Mouse (Mus musculus) forebrain, embryonic 16.5 days (tissue): ENCODE measurements at regions not wholly inside any gene's neighbourhood (a gene's known extent, or its start where the extent isn't known, plus 50 kb on each side); places are given as distances from the start of the nearest gene placed in this dataset.

ENCODE experiments used
- ATAC-seq: fragments of 200-750 bp; cut with Nextera tagmentation; 2 replicates; pipeline ENCODE4 v1.8.0; 2017; ENCODE audit warnings: mild to moderate bottlenecking, moderate library complexity
- H3K27ac ChIP-seq: fragments of 300-500 bp; sonication (generic); 2 replicates; pipeline ENCODE4 v1.5.1; 2014; ENCODE audit warnings: low read length, control low read depth
- H3K27me3 ChIP-seq: fragments of 300-500 bp; sonication (generic); replicated peaks from 2 replicates; pipeline ENCODE4 v1.6.1; 2014; ENCODE audit warnings: low read length; ENCODE audit not compliant: control insufficient read depth, insufficient read depth
- H3K36me3 ChIP-seq: fragments of 300-500 bp; sonication (generic); 2 replicates; pipeline ENCODE4 v1.6.1; 2014; ENCODE audit not compliant: control insufficient read depth, insufficient read depth
- H3K4me1 ChIP-seq: fragments of 300-500 bp; sonication (generic); replicated peaks from 2 replicates; pipeline ENCODE4 v1.6.1; 2014; ENCODE audit warnings: low read length; ENCODE audit not compliant: control insufficient read depth, insufficient read depth
- H3K4me2 ChIP-seq: fragments of 300-500 bp; sonication (generic); 2 replicates; pipeline ENCODE4 v1.6.1; 2014; ENCODE audit warnings: mild to moderate bottlenecking, low read length, control low read depth
- H3K4me3 ChIP-seq: fragments of 300-500 bp; sonication (generic); replicated peaks from 2 replicates; pipeline ENCODE4 v1.5.1; 2014; ENCODE audit warnings: mild to moderate bottlenecking, low read length, control low read depth
- H3K9ac ChIP-seq: fragments of 300-500 bp; sonication (generic); replicated peaks from 2 replicates; pipeline ENCODE4 v1.6.1; 2014; ENCODE audit warnings: low read depth, low read length, control low read depth
- H3K9me3 ChIP-seq: fragments of 300-500 bp; sonication (generic); 2 replicates; pipeline ENCODE4 v1.6.1; 2016; ENCODE audit warnings: low read length; ENCODE audit not compliant: control insufficient read depth
- WGBS: fragments of 180-500 bp; shearing (Covaris S2); extraction: QIAGEN DNeasy Blood & Tissue Kit; methylation state at CpG from one replicate; pipeline ENCODE4 v1.1.7; 2014; 5-methylcytosine and 5-hydroxymethylcytosine counted together

DNA sequence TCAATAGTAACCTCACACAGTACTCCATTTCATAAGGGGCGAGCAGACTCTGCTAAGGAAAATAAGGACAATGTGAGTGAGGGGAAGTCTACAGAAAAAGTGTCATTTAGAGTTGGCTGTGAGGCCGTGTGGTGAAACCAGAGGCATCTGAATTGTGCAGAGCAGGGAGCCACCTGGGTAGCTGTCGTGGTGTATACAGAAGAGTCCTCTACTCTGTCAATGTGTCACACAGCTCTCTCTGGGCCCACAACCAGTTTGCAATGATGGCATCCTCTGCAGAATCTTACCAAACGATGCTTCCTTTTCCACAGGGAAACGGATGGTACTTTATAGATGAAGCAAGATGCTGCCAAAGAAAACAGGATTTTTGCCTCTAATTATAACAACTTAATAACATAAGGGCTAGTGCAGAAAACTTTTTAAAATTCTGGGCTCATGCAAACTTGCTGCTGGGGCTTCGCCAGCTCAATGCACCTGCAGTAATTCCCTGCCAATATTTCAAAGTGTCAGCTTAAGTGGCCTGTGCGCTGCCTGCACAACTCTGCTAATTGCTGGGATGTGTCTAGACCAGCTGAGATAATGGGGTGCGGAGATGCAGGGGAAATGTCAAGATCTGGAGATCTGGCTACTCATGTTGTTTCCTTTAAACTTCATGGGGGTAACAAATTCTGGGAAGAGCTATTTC lies 505.8 kb downstream of the Dok5 start:
- H3K4me3 ChIP-seq: no peak overlapping the region
- no peaks in the 10 kb centered on the region for H3K36me3 ChIP-seq
- H3K27me3 ChIP-seq: no peaks in the 10 kb centered on the region
- H3K4me2 ChIP-seq: no peak overlapping the region
- H3K4me1 ChIP-seq: peaks cover 9% of the 10 kb centered on the region; the same call in 1 of the 2 replicates
- peak; percentile 83 for ATAC-seq
- H3K9ac ChIP-seq: no peak overlapping the region
- WGBS: 17% methylated on average over 8 of the region's 8 CpGs
- no peaks in the 10 kb centered on the region for H3K9me3 ChIP-seq
- 0 out of 2 replicates have a peak overlapping the region, but pooled peaks have one; percentile 28 for H3K27ac ChIP-seq

DNA sequence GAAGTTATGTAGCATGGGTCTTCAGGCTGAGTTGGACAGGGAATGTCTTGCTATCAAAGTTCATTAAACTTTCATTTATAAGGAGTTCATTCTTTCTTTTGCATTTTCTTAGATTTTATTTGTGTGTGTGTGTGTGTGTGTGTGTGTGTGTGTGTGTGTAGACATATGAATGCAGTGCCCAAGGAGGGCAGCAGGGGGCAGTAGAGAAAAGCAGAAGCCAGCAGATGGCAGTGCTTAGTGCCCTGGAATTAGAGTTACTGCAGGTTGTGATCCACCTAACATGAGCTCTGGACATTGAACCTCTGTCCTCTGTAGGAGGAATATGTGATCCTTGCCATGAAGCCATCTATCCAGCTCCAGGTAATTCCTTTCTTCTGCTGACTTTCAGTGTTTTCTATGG lies 501.2 kb downstream of the Dok5 start:
- no peak for ATAC-seq
- Histone ChIP-seq H3K4me3 (no peak overlapping the region), H3K27ac (no peak overlapping the region), H3K4me1 (peaks cover 11% of the 10 kb centered on the region; the same call in 1 of the 2 replicates), H3K36me3 (no peaks in the 10 kb centered on the region), H3K4me2 (no peak overlapping the region), H3K9me3 (no peaks in the 10 kb centered on the region), H3K27me3 (no peaks in the 10 kb centered on the region), H3K9ac (no peak overlapping the region)

DNA sequence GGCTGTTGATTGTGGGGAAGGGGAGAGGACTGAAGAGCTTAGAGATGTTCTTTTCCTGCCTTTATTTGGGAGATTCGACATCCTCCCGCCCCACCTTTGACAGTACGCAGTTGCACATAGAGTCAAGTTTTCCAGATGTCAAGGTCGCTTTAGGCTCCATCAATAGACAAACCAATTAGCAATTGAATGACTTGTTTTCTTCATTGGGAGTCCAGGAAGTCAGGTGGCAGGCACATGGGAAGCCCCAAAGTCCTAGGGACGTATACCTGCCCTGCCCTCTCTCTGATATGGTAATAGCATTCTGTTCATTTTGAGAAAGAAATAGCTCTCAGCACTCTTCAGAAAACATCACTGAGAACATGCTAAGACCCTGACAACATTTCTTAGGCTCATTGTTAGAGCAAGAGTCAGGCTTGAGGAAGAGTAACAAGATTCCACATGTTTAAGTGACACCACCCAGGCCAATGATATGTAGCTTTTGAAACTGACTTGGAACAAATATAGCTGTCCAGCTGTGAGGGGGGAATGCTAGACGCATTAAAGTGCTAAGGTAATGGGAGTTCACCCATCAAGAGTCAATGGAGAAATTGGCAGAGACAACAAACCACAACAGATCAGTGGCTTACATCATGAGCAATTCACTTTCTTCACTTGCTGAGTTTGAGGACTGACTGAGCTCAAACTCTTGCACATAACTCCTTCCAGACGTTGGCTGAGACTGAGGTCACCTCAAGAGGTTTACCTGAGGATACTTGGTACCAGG lies 499.9 kb downstream of the Dok5 start:
- Histone ChIP-seq H3K27ac (no peak overlapping the region), H3K9ac (no peak overlapping the region), H3K27me3 (no peaks in the 10 kb centered on the region), H3K4me2 (no peak overlapping the region), H3K9me3 (no peaks in the 10 kb centered on the region), H3K4me1 (peaks cover 4% of the 10 kb centered on the region; the same call in 1 of the 2 replicates), H3K4me3 (no peak overlapping the region), H3K36me3 (no peaks in the 10 kb centered on the region)
- WGBS: 87% methylated on average over 7 of the region's 7 CpGs
- ATAC-seq: no peak

DNA sequence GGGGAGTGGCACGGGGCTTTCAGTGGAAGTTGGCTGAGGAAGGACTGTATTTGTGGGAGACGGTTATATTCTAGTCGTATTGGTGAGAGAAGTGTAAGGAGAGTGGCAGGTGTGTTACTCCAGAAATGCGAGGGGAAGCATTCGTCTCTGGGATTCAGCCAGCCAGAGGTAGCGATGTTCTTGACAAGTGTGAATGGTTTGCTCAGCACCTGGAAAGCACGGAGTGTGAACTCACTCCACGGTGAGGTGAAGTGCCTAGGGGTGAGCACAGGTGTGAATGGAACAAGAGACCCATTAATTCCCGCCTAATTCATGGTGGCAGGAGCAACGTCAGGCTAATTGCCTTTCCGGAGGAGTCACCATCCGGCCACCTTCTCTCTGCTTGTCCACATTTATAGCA lies 498.9 kb downstream of the Dok5 start:
- 69% methylated on average over 12 of the region's 12 CpGs for WGBS
- Histone ChIP-seq H3K4me2 (no peak overlapping the region), H3K36me3 (no peaks in the 10 kb centered on the region), H3K4me1 (peaks cover 4% of the 10 kb centered on the region; the same call in 1 of the 2 replicates), H3K9me3 (no peaks in the 10 kb centered on the region), H3K27me3 (no peaks in the 10 kb centered on the region), H3K27ac (no peak overlapping the region), H3K9ac (no peak overlapping the region), H3K4me3 (no peak overlapping the region)
- no peak for ATAC-seq

DNA sequence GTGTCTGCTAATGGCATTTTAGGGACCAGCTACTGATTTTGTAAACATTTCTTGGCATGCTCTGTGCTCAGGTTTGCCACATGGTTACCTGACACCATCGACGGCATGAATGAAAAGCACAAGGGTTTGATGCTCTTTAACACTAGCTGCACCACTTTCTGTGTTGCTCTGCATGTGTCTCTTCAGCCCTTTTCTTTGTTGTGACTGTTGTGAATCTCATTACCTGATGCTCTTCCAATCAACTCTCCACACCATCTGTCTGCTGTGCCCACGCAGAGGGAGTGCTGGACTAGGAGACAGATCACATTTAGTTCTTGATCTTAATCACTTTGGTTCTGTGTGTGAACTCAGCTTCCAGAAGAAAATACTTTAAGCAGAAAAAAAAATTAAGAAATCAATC lies 496.6 kb downstream of the Dok5 start:
- no peaks in the 10 kb centered on the region for H3K9me3 ChIP-seq
- H3K27ac ChIP-seq: no peak overlapping the region
- no peak overlapping the region for H3K4me3 ChIP-seq
- no peak overlapping the region for H3K9ac ChIP-seq
- peaks cover 4% of the 10 kb centered on the region; the same call in 1 of the 2 replicates for H3K4me1 ChIP-seq
- 17% methylated on average over 3 of the region's 3 CpGs for WGBS
- ATAC-seq: no peak
- H3K36me3 ChIP-seq: no peaks in the 10 kb centered on the region
- H3K4me2 ChIP-seq: no peak overlapping the region
- H3K27me3 ChIP-seq: no peaks in the 10 kb centered on the region

DNA sequence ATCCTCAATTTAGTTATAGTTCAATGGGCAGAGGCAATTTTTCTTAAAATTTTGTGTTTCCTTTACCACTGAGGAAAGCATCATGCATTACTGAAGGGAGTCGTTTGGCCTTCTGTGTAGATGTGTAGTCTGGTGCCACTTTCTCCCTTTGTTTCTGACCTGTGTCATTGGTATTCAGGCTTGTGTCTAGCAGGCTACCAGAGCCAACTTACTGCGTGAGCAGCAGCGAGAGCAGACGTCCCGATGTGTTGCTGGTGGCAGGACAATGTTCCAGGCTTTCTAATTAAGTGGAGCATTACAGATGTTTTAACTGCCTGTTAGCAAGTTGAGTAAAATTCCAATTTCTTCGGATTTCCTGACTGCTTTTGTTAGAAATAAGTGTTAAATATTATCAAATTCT lies 482.2 kb downstream of the Dok5 start:
- ATAC-seq: no peak
- H3K9me3 ChIP-seq: no peaks in the 10 kb centered on the region
- no peaks in the 10 kb centered on the region for H3K27me3 ChIP-seq
- H3K36me3 ChIP-seq: no peaks in the 10 kb centered on the region
- H3K9ac ChIP-seq: no peak overlapping the region
- no peak overlapping the region for H3K4me2 ChIP-seq
- no peak overlapping the region for H3K4me3 ChIP-seq
- no peaks in the 10 kb centered on the region for H3K4me1 ChIP-seq
- 20% methylated on average over 6 of the region's 6 CpGs for WGBS
- H3K27ac ChIP-seq: no peak overlapping the region

DNA sequence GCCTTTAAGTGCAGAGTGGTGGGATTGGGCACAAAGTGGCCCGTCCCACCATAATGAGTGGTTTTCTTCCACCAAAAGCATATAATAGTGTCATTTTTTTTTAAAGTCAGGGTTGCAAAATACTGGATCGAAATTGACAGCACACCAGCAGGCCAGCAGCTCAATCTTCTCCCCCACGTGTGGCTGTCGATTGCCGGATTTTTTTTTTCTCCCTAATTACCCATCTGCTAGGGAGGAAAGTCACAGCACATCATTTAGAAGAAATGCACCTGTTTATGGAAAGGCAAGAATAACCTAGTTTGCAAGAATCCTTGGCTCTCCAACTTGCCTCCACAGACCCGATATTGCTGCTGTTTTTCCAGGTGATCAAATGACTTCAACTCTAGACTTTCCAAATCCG lies 464.9 kb downstream of the Dok5 start:
- 48% methylated on average over 7 of the region's 7 CpGs for WGBS
- H3K4me1 ChIP-seq: peaks cover 10% of the 10 kb centered on the region; the same call in 1 of the 2 replicates
- no peaks in the 10 kb centered on the region for H3K27me3 ChIP-seq
- no peaks in the 10 kb centered on the region for H3K36me3 ChIP-seq
- no peak for ATAC-seq
- H3K4me2 ChIP-seq: no peak overlapping the region
- no peak overlapping the region for H3K9ac ChIP-seq
- no peak overlapping the region for H3K27ac ChIP-seq
- H3K4me3 ChIP-seq: no peak overlapping the region
- H3K9me3 ChIP-seq: no peaks in the 10 kb centered on the region

DNA sequence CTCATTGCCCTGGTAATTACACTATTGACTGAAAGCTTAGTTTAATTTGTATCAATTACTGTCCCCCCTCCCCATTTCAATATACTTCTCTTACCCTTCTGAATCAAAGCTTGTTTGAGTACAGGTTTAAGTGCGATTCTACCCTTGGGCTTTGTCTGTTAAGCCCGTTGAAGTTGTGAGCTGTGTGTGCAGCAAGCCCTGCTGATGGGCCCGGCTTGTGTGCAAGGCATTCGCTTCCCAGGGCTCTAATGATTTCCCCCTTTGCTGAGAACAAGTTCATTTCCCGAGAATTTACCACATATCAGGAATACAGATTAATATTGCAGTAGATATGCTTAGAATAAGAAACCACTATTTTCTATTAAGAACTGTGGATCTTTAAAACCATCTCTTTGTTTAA lies 460.6 kb downstream of the Dok5 start:
- H3K4me1 ChIP-seq: peaks cover 10% of the 10 kb centered on the region; the same call in 1 of the 2 replicates
- H3K4me2 ChIP-seq: no peak overlapping the region
- ATAC-seq: no peak
- H3K36me3 ChIP-seq: no peaks in the 10 kb centered on the region
- no peak overlapping the region for H3K4me3 ChIP-seq
- no peaks in the 10 kb centered on the region for H3K9me3 ChIP-seq
- no peak overlapping the region for H3K27ac ChIP-seq
- WGBS: 30% methylated on average over 5 of the region's 5 CpGs
- H3K27me3 ChIP-seq: no peaks in the 10 kb centered on the region
- H3K9ac ChIP-seq: no peak overlapping the region
